Comparison of ENCODE assay signal across 11 mouse cellular contexts in the genomic region with DNA sequence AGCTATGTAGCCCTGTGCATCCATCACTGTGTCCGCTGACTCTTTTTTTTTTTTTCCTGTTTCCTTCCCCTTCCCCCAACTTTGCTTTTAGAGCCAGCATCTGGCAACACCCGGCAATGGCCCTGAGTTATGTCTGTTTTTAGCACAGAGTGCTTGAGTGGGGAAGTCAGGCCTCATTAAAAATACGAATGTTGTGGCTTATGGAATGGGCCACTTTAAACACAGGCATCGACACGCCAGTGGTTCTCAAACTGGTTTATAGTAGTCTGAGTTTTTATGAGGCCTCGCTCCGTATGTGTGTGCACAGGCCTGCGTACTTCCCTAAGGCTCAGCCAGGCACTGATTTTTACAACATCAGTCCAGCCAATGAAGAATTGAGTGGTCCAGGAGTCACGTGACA. TPM values are rescaled to one million over a fixed set of nuclear protein-coding genes. Genes with fewer than 3 reads are reported as not detected.
DNase-seq lines count a peak whose midpoint lies in the region; ATAC-seq and TF ChIP-seq lines count a peak whose summit lies in the region.
"Had no signal": no experiment of that assay in that cellular context is flagged by ENCODE, and none has a peak within 500 bp of the region (broad histone marks: within the 10 kb centered on the region; RNA-seq: fewer than 3 reads in every experiment).

No protein-coding gene starts in this region.

- no peaks in the 10 kb centered on the region for H3K36me3 ChIP-seq in kidney, postnatal 0 days (ENCODE audit: insufficient read depth, low read length)
- H3K36me3 ChIP-seq: liver, embryonic 13.5 days had no signal

- H3K4me2 ChIP-seq in kidney, postnatal 0 days (ENCODE audit: low read length) = 0 out of 2 replicates have a peak overlapping the region, but pooled peaks have one; percentile 6
- H3K4me2 ChIP-seq: liver, embryonic 13.5 days had no signal

- H3K4me3 ChIP-seq in kidney, postnatal 0 days (replicated peaks; ENCODE audit: low read depth, low read length) = no peak overlapping the region
- H3K4me3 ChIP-seq: liver, embryonic 13.5 days had no signal

- no peak overlapping the region for H3K9ac ChIP-seq in kidney, postnatal 0 days (ENCODE audit: low read depth, low read length)
- H3K9ac ChIP-seq: liver, embryonic 13.5 days had no signal

- H3K27ac ChIP-seq in kidney, postnatal 0 days = no peak overlapping the region
- H3K27ac ChIP-seq: liver, embryonic 13.5 days had no signal

- no peaks in the 10 kb centered on the region for H3K27me3 ChIP-seq in kidney, postnatal 0 days (ENCODE audit: insufficient read depth, low read length)
- H3K27me3 ChIP-seq: liver, embryonic 13.5 days had no signal

- 40% methylated on average over 9 of the region's 9 CpGs for WGBS in kidney, postnatal 0 days

- H3K9me3 ChIP-seq in kidney, postnatal 0 days (replicated peaks; ENCODE audit: low read length) = no peaks in the 10 kb centered on the region
- H3K9me3 ChIP-seq: liver, embryonic 13.5 days had no signal

- peak; percentile 23 for DNase-seq in embryo, embryonic 11 days
- no peak for DNase-seq in embryo, embryonic 10 days (ENCODE audit: low spot score)
- peak; percentile 38 for DNase-seq in kidney, postnatal 0 days (ENCODE audit: low spot score)
- DNase-seq in kidney, adult 11 months = no peak
- DNase-seq in hindlimb bud, embryonic 11.5 days (ENCODE audit: extremely low spot score, low read depth, low spot score) = peak; percentile 30
- DNase-seq in mesoderm, embryonic 11.5 days (ENCODE audit: low read depth, low spot score) = peak; percentile 25
- DNase-seq in retina, embryonic 14.5 days (ENCODE audit: low spot score) = no peak
- DNase-seq in frontal cortex, postnatal 25 days (ENCODE audit: low spot score in 2 of 2) = no peak
- DNase-seq: gastrocnemius, postnatal 14 days; liver, embryonic 13.5 days; right cerebral cortex, adult 18-20 months had no signal

- no peak for TF ChIP-seq CTCF in kidney, postnatal 0 days (IDR thresholded peaks at IDR 0.05; ENCODE audit: low read depth)

- ATAC-seq in kidney, postnatal 0 days (replicated peaks; ENCODE audit: low FRiP score, low read depth) = no peak; the same call in 1 of the 2 replicates

- no peaks in the 10 kb centered on the region for H3K4me1 ChIP-seq in kidney, postnatal 0 days (replicated peaks; ENCODE audit: insufficient read depth, low read length)
- H3K4me1 ChIP-seq: liver, embryonic 13.5 days had no signal

RNA-seq across cellular contexts. Expression of a gene that starts 13.1 kb away (rescaled TPM):
- 0.16 and 0.18 TPM in 2 replicates for polyA plus RNA-seq in kidney, postnatal 0 days (2015; fragmentation: Nextera tagmentation; extraction: Ambion mirVana)

Comparison
In these comparisons a context has a peak if more than half of its experiments do, and no peak if none do; other contexts are left out.
1. DNase-seq: peak in embryo, embryonic 11 days (single experiment), kidney, postnatal 0 days (single experiment), hindlimb bud, embryonic 11.5 days (single experiment) and mesoderm, embryonic 11.5 days (single experiment); none in embryo, embryonic 10 days (single experiment), kidney, adult 11 months (single experiment), retina, embryonic 14.5 days (single experiment) and frontal cortex, postnatal 25 days (0 of 2).